Mouse (Mus musculus) heart, embryonic 16.5 days (tissue): ENCODE measurements at regions not wholly inside any gene's neighbourhood (a gene's known extent, or its start where the extent isn't known, plus 50 kb on each side); places are given as distances from the start of the nearest gene placed in this dataset.
A peak's percentile ranks its signal among the peaks of the same experiment; 100 is the strongest.

ENCODE experiments used
- ATAC-seq: fragments of 200-750 bp; cut with Nextera tagmentation; replicated peaks from 2 replicates; pipeline ENCODE4 v1.8.0; 2017; ENCODE audit warnings: moderate number of reproducible peaks; ENCODE audit not compliant: insufficient read depth, low FRiP score; ENCODE audit errors: extremely low read depth
- H3K27ac ChIP-seq: fragments of 300-500 bp; sonication (generic); 2 replicates; pipeline ENCODE4 v1.5.1; 2014; ENCODE audit warnings: mild to moderate bottlenecking, low read length, control low read depth, moderate library complexity
- H3K27me3 ChIP-seq: fragments of 300-500 bp; sonication (generic); 2 replicates; pipeline ENCODE4 v1.6.1; 2014; ENCODE audit warnings: low read length, mixed read lengths; ENCODE audit not compliant: control insufficient read depth, insufficient read depth
- H3K36me3 ChIP-seq: fragments of 300-500 bp; sonication (generic); 2 replicates; pipeline ENCODE4 v1.6.1; 2014; ENCODE audit not compliant: control insufficient read depth, insufficient read depth
- H3K4me1 ChIP-seq: fragments of 300-500 bp; sonication (generic); 2 replicates; pipeline ENCODE4 v1.6.1; 2014; ENCODE audit warnings: low read length, mixed read lengths; ENCODE audit not compliant: control insufficient read depth, insufficient read depth
- H3K4me2 ChIP-seq: fragments of 300-500 bp; sonication (generic); 2 replicates; pipeline ENCODE4 v1.6.1; 2014; ENCODE audit warnings: low read depth, mild to moderate bottlenecking, control low read depth, low read length
- H3K4me3 ChIP-seq: fragments of 300-500 bp; sonication (generic); 2 replicates; pipeline ENCODE4 v1.5.1; 2014; ENCODE audit warnings: mild to moderate bottlenecking, control low read depth, low read length
- H3K9ac ChIP-seq: fragments of 300-500 bp; sonication (generic); 2 replicates; pipeline ENCODE4 v1.6.1; 2014; ENCODE audit warnings: low read length, control low read depth
- H3K9me3 ChIP-seq: fragments of 300-500 bp; sonication (generic); replicated peaks from 2 replicates; pipeline ENCODE4 v1.6.1; 2016; ENCODE audit warnings: low read length; ENCODE audit not compliant: control insufficient read depth
- WGBS: fragments of 180-500 bp; shearing (Covaris S2); extraction: QIAGEN DNeasy Blood & Tissue Kit; methylation state at CpG from one replicate; pipeline ENCODE4 v1.1.7; 2014; 5-methylcytosine and 5-hydroxymethylcytosine counted together

GRCm38 (mm10) chr7:37291726-37292125 is 481.7 kb downstream of the Zfp536 start:
- Histone ChIP-seq H3K4me3 (no peak overlapping the region), H3K9me3 (no peaks in the 10 kb centered on the region), H3K36me3 (no peaks in the 10 kb centered on the region), H3K4me1 (no peaks in the 10 kb centered on the region), H3K4me2 (no peak overlapping the region), H3K27me3 (0 out of 2 replicates have a peak, but pooled peaks cover 4% of the 10 kb centered on the region), H3K9ac (no peak overlapping the region), H3K27ac (no peak overlapping the region)
- 77% methylated on average over 7 of the region's 7 CpGs for WGBS
- ATAC-seq, result no peak

GRCm38 (mm10) chr7:37292554-37292953 is 480.9 kb downstream of the Zfp536 start:
- Histone ChIP-seq H3K4me2 (no peak overlapping the region), H3K27ac (no peak overlapping the region), H3K27me3 (0 out of 2 replicates have a peak, but pooled peaks cover 4% of the 10 kb centered on the region), H3K9me3 (no peaks in the 10 kb centered on the region), H3K36me3 (no peaks in the 10 kb centered on the region), H3K4me3 (no peak overlapping the region), H3K9ac (no peak overlapping the region), H3K4me1 (no peaks in the 10 kb centered on the region)
- WGBS, result 72% methylated on average over 9 of the region's 9 CpGs
- ATAC-seq, result no peak

DNA sequence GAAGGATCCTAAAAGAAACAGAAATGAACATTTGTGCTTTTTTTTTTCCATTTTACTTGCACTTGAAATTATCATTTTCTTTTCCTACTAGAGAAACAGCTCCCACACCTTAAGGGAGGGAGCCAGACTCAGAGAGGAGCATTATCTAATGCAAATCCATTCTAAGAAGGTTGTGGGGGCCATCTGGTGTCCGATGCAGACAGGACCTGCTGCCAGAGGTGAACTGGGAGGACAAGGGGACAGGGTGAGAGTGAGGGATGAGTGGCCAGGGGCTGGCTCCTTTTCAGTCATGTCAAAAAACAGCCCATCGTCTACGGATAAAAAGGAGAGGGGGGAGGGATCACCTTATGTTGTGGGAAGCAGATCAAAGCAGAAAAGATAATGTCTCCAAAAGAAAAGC is 474.6 kb downstream of the Zfp536 start:
- WGBS, result 17% methylated on average over 3 of the region's 3 CpGs

DNA sequence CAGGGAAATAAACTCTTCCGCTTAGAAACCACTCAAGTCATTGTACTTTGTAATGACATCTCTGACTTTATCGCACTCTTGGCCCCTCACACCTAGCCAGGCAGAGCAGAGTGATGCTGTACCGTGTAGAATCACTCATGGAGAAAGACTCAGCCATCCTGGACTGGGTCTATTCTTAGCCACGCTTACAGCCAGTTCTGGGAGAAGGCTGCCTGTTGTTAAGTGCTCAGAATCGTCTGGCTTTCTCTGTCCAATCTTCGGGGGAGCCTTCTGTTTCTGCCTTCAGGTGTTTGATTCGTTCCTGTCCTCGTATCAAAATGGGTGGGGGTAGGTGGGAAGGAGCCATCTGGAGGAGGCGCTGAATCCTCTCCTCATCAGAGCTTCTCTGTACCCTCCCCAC is 468.0 kb downstream of the Zfp536 start:
- H3K27ac ChIP-seq, result no peak overlapping the region

More for the DNA sequence above, 474.6 kb downstream of the Zfp536 start:
- no peaks in the 10 kb centered on the region for H3K27me3 ChIP-seq
- no peak overlapping the region for H3K27ac ChIP-seq
- no peak overlapping the region for H3K4me3 ChIP-seq
- no peaks in the 10 kb centered on the region for H3K4me1 ChIP-seq
- H3K9me3 ChIP-seq, result no peaks in the 10 kb centered on the region
- ATAC-seq, result no peak
- H3K9ac ChIP-seq, result no peak overlapping the region
- H3K4me2 ChIP-seq, result no peak overlapping the region
- no peaks in the 10 kb centered on the region for H3K36me3 ChIP-seq

DNA sequence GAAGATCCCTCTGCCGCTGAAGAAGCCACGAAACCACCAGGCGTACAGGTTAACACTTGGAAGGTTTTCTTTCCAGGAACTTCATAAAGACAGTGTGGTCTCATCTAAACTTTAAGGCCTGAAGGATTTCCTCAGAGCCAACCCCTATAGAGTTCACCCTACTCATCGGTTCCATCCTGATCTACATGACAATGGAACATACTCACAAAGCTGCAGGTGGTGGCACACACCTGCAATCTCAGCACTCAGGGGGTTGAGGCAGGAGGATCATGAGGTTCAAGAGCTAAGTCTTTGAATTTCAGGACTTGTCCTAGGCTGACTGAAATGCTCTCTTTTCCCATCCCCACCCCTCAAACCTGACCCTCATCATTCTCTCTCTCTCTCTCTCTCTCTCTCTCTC is 466.2 kb downstream of the Zfp536 start:
- Histone ChIP-seq H3K36me3 (no peaks in the 10 kb centered on the region), H3K4me2 (no peak overlapping the region), H3K9me3 (no peaks in the 10 kb centered on the region), H3K9ac (no peak overlapping the region), H3K4me1 (no peaks in the 10 kb centered on the region), H3K27ac (no peak overlapping the region), H3K4me3 (no peak overlapping the region), H3K27me3 (no peaks in the 10 kb centered on the region)
- no peak for ATAC-seq
- WGBS, result 69% methylated on average over 4 of the region's 4 CpGs

More for the DNA sequence above, 468.0 kb downstream of the Zfp536 start:
- no peak for ATAC-seq
- WGBS, result 41% methylated on average over 9 of the region's 9 CpGs
- H3K9me3 ChIP-seq, result no peaks in the 10 kb centered on the region
- H3K36me3 ChIP-seq, result no peaks in the 10 kb centered on the region
- no peak overlapping the region for H3K9ac ChIP-seq
- no peaks in the 10 kb centered on the region for H3K4me1 ChIP-seq
- H3K27me3 ChIP-seq, result no peaks in the 10 kb centered on the region
- H3K4me3 ChIP-seq, result no peak overlapping the region
- H3K4me2 ChIP-seq, result 0 out of 2 replicates have a peak overlapping the region, but pooled peaks have one; percentile 17

DNA sequence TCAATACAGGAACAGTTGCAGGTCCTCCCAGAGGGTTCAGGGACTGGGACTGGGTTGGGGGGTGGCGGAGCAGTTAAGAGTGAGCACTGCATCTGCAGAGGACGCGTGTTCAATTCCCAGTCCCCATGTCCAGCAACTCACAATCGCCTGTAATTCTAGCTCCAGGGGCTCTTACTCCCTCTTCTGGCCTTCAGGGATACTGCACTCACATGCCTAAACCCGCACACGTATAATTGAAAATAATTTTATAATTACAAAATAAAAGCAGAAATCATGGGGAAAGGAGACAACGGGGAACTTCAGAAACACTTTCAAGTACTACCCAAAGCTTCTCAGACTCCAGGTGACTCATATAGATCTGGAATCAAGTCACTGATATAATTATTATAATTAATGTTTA is 448.8 kb downstream of the Zfp536 start:
- H3K9ac ChIP-seq, result no peak overlapping the region
- no peak overlapping the region for H3K4me3 ChIP-seq
- no peaks in the 10 kb centered on the region for H3K4me1 ChIP-seq
- no peaks in the 10 kb centered on the region for H3K36me3 ChIP-seq
- H3K4me2 ChIP-seq, result no peak overlapping the region
- H3K9me3 ChIP-seq, result 0 out of 2 replicates have a peak, but pooled peaks cover 3% of the 10 kb centered on the region
- no peak for ATAC-seq
- no peak overlapping the region for H3K27ac ChIP-seq
- no peaks in the 10 kb centered on the region for H3K27me3 ChIP-seq
- 90% methylated on average over 7 of the region's 7 CpGs for WGBS

DNA sequence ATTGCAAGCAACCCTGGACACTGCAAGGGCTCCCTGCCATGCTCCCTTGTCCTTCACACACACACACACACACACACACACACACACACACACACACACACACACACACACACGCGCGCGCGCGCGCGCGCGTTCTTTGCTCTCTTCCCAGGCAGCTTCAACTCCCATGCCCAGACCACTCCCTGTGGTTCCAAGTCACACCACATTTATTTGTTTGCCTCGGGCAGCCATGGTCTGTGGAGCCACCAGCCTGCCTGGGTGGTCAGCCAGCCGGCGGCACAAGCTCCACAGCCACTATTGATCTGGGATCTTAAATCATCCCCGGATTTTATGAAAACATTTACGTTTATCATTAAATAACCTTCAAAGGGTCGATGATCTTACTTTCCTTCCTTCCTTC is 440.0 kb downstream of the Zfp536 start:
- H3K4me3 ChIP-seq, result no peak overlapping the region
- no peak overlapping the region for H3K27ac ChIP-seq
- no peak for ATAC-seq
- H3K36me3 ChIP-seq, result no peaks in the 10 kb centered on the region
- H3K27me3 ChIP-seq, result peaks cover 17% of the 10 kb centered on the region
- H3K9ac ChIP-seq, result no peak overlapping the region
- H3K4me1 ChIP-seq, result no peaks in the 10 kb centered on the region
- H3K4me2 ChIP-seq, result no peak overlapping the region
- 0 out of 2 replicates have a peak, but pooled peaks cover 3% of the 10 kb centered on the region for H3K9me3 ChIP-seq
- WGBS, result 82% methylated on average over 16 of the region's 16 CpGs

DNA sequence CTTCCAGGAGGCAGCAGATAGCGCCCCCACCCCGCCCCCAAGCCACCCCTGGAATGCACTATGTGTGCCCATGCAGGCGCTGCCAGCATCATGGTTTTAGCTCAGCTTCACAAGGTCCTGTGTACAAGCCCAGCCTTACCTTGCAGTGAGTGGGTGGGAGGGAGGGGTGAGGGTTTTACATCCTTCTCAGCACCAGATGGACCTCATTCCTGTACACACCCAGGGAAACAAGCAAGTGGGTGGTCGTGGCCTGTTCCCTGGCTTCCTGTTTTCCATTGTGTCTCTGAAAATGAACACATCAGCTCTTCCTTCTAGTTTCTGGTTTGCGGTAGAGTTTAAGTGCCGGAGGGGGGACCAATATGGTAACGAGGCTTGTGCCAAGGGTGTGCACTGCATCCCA is 438.2 kb downstream of the Zfp536 start:
- peaks cover 23% of the 10 kb centered on the region for H3K27me3 ChIP-seq
- no peak overlapping the region for H3K9ac ChIP-seq
- WGBS, result 70% methylated on average over 7 of the region's 7 CpGs
- no peak overlapping the region for H3K27ac ChIP-seq
- H3K4me2 ChIP-seq, result no peak overlapping the region
- H3K4me1 ChIP-seq, result no peaks in the 10 kb centered on the region
- no peaks in the 10 kb centered on the region for H3K9me3 ChIP-seq
- no peaks in the 10 kb centered on the region for H3K36me3 ChIP-seq
- no peak overlapping the region for H3K4me3 ChIP-seq
- ATAC-seq, result no peak

DNA sequence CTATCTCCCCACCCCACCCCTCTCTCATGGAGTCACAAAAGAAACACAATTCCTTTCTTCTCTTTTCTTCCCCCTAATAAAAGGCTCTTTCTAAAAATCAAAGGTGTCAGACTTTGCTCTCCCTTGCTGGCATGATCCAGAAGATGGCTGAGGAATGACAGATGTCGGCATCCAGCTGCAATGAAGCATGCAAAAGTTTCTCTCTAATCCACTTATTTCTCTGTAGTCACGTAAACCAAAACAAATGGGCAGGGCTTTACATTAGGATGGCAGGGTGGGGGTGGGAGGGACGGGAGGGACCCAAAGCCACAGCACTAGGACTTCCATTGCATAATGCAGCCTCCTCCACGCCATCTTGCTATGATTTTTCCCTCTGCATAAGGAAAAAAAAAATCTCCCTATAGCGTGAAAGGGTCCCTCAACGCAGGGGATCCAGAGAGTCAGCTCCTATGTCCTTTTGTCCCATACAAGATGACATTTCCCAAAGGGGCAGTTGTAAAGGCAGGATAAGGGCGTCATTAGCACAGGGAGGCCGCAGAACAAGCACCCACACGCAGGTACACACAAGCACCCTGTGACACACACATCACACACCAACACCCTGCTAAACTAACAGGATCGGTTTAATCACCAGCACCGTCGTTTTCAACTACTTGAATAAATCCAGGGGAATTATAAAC is 437.1 kb downstream of the Zfp536 start:
- Histone ChIP-seq H3K36me3 (no peaks in the 10 kb centered on the region), H3K4me2 (peak overlapping the region; percentile 89), H3K4me1 (no peaks in the 10 kb centered on the region), H3K4me3 (peak overlapping the region; percentile 55), H3K9me3 (no peaks in the 10 kb centered on the region), H3K27ac (no peak overlapping the region), H3K27me3 (peaks cover 29% of the 10 kb centered on the region), H3K9ac (peak overlapping the region; percentile 53)
- no peak for ATAC-seq
- WGBS, result 26% methylated on average over 12 of the region's 12 CpGs
